Mouse (Mus musculus) ovary, postnatal 14 days (tissue): ENCODE measurements around the gene Crhbp.

ENCODE experiments used
- DNase-seq: peaks from one replicate; pipeline ENCODE4 v3.0.0; 2022; ENCODE audit warnings: low spot score

Crhbp gene

DNA sequence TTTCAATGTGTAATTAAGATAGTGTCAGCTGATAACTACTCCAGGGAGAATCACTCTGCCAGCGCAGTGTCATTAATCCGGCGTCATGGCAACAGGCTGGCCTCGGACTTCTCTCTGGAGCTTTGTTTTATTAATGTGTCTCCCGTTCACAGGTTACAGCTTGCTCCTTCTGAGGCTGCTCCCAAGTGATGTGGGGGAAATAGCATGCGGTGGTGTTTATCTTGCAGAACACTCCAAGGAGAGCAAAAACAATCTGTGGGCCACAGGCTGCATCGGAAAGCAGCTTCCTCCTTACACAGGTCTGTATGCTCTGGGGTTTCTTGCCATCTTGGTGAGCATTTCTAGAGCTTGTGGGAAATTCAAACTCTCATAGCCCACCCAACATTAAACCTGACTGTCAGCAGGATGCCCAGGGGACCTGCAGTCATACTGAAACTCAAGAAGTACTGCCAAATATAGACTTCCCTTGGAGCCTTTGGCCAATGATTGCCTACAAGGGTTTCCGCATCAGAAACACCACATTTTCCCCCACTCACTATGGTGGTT is 25.4 kb downstream of the Crhbp start:
- DNase-seq = no peak

DNA sequence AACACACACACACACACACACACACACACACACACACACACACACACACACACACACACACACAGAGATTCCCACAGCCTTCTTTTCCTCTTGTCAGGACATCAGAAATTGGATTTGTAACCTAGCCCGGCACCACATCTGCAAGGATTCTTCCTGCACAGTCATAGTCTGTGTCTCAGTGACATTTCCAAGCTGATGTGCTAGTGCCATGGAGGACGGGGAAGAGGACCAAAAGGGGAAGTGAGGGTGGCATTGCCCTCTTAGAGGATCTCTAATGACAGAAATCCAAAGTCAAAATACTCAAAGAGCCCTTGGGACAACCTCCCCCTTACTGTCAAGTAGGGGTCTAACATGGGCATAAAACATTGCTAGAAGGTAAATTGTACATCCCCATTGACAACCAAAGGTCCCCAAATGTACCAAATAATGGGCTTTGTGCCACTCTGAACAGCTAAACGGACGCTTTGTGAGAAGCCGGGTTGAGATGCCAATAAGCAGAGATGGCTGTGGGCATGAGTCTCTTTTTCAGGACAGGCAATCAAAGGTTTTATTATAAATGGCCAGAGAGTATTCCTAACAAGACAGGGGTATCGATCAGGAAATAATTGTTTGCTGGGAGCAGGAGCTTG is 26.0 kb downstream of the Crhbp start:
- DNase-seq = no peak

DNA sequence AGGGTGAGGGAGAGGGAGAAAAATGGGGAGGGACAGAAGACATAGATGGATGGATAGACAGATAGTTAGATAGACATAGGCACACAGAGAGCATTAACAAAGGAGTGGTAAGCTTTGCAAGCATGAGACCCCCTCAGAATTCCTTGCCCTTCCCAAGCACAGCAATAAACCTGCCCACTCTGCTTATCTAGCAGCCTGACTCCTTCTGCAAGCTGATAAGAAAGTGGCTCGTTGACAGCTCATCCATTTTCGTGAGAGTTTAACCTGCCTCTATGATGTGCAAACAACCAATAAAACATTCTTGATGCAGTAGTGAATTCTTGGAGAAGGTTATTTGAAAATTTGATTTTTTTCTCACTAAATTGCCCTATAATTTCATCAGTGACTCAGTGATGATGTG is 32.5 kb downstream of the Crhbp start:
- DNase-seq = no peak

DNA sequence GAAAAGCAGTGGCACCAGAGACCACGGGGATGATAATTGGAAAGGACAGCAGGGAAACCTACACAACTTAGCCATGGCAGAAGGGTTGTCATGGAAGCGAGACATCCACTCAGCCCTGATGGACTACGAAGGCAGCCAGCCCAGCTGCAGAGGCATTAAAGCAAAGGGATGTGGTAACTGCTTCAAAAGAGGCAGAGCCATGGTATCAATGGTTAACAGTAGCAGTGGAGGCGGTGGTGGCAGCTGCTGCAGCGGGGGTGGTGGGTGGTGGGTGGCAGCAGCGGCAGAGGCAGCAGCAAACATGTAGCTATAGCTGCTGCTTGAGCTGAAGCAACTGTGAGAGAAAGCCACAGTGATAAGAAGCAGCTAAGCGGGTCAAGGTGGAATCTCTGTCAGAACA is 51.5 kb downstream of the Crhbp start:
- DNase-seq = no peak

DNA sequence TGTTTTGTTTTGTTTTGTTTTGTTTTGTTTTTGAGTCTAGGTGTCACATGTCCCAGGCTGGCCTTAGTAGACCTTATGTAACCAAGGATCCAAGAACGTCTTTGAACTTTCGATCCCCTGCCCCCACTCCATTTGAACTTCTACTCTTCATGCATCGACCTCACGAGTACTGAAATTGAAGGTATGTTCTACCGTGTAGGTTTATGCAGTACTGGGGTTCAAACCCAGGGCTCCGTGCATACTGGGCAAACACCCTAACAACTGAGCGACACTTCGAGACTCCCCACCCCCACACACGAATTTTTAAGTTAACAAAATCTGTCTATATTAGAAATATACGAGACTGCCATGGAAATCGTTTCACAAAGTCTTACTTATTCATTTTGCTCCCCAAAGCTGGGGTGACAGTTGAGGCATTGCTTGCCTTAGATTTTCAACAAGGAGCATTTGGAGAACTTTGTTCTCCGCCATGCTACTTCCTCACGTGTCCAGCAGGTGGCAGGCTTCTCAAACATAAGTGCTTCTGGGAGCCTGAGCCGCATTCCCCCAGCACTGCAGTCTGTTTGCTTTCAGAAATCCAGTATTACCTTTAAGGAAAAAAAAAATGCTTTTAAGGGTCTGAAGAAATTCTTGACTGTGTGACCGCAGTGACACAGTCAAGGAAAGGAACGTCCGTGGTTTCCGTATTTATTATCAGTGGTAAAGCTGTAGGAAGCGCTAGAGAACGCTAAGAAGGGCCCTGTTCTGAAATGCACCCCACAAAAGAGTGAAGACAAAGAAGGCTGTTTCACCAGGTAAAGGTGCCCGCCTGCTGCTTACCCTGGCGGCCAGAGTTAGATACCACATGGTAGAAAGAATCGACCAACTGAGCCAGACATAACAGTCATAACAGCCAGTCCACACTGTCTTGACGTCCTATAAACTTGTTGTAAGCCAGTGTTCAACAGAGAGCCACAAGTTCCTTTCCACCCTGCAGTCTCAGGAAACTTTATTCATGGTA is 54.6 kb downstream of the Crhbp start:
- DNase-seq = peak; percentile 73

DNA sequence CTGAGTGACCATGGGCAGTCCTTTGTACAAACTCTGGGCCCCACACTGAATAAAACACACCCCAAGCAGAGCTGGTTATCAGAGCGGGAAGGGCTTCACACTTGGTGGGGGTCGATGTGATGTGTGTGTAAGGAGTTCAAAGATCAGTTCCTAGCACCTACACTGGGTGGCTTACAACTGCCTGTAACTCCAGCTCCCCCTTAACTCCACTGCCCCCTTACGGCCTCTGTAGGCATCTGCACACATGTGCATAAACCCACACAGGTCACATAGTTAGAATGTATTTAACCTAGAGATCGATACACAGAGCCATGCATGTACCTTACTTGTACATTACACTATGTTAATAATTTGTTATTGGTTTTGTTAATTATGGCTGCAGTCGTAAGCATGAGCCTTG is 56.5 kb downstream of the Crhbp start:
- no peak for DNase-seq

DNA sequence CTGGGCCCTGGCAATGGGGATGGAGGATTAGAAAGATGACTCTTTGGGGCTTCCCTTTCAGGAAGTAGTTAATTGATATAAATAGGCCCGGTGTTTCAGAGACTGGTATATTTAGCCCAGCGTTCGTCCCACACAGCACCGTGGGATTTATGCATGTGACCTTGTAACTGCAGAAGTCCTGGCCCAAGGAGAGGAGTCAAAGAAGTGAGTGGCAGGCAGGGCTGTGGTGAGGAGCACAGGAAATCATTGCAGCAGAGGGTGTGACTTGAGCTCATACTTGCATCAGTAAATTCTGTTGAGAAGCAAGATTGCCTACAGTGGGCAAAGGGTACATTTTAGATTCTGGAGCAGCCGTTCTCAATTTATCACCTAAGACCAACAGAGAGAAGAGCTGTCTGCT is 62.3 kb downstream of the Crhbp start:
- no peak for DNase-seq
